In the genomic region with DNA sequence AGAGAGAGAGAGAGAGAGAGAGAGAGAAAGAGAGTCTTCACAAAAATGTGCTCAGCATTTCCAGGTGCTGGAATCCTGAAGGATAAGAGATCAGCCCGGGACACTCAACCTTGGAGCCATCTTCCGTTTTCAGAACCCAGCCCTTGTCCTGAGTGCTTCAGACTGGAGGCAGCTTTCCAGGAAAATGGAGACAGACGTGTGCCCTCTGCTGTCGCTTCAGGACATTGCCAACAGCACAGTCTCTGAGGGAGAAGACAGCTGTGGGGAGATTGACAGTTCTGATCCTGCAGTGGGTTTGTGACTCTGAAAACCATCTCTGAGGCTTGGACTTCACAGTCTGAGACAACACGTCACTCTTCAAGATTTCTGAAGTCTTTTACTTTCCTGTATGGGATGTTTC, we compare ENCODE assay signal across 39 mouse cellular contexts. TPM values are rescaled to one million over a fixed set of nuclear protein-coding genes. Genes with fewer than 3 reads are reported as not detected.
"Had no signal": no experiment of that assay in that cellular context is flagged by ENCODE, and none has a peak within 500 bp of the region (broad histone marks: within the 10 kb centered on the region; RNA-seq: fewer than 3 reads in every experiment).

No protein-coding gene starts in this region.

- H3K27me3 ChIP-seq: heart, embryonic 13.5 days; heart, embryonic 15.5 days; hindbrain, embryonic 12.5 days; intestine, embryonic 15.5 days; limb, embryonic 12.5 days; liver, embryonic 13.5 days; liver, embryonic 15.5 days had no signal

- H3K36me3 ChIP-seq: heart, embryonic 13.5 days; heart, embryonic 15.5 days; hindbrain, embryonic 10.5 days; hindbrain, embryonic 12.5 days; intestine, embryonic 15.5 days; limb, embryonic 10.5 days; limb, embryonic 12.5 days; liver, embryonic 13.5 days; liver, embryonic 15.5 days had no signal

- DNase-seq: gastrocnemius, postnatal 14 days; gastrocnemius, postnatal 36 days; heart, adult 11 months; heart, postnatal 4 days; kidney, adult 18-20 months; kidney, postnatal 10 days; kidney, postnatal 25 days; kidney, postnatal 4 days; liver; liver, embryonic 13.5 days; liver, postnatal 0 days had no signal

- H3K9me3 ChIP-seq: heart, embryonic 13.5 days; heart, embryonic 15.5 days; hindbrain, embryonic 10.5 days; hindbrain, embryonic 12.5 days; intestine, embryonic 15.5 days; limb, embryonic 10.5 days; limb, embryonic 12.5 days; liver, embryonic 13.5 days; liver, embryonic 15.5 days had no signal

- ATAC-seq: hindbrain, embryonic 16.5 days; inflammation-experienced regulatory T-cells, adult 6 months; intestine, embryonic 15.5 days; intestine, postnatal 0 days; liver, postnatal 0 days had no signal

- H3K9ac ChIP-seq: heart, embryonic 13.5 days; heart, embryonic 15.5 days; hindbrain, embryonic 12.5 days; hindbrain, embryonic 14.5 days; intestine, embryonic 15.5 days; limb, embryonic 12.5 days; liver, embryonic 13.5 days; liver, embryonic 15.5 days; liver, postnatal 0 days had no signal

- H3K4me1 ChIP-seq: heart, embryonic 13.5 days; heart, embryonic 15.5 days; hindbrain, embryonic 10.5 days; hindbrain, embryonic 12.5 days; intestine, embryonic 15.5 days; limb, embryonic 10.5 days; limb, embryonic 12.5 days; liver, embryonic 13.5 days; liver, embryonic 15.5 days had no signal

- H3K4me2 ChIP-seq: heart, embryonic 11.5 days; heart, embryonic 13.5 days; heart, embryonic 15.5 days; hindbrain, embryonic 12.5 days; hindbrain, embryonic 14.5 days; intestine, embryonic 15.5 days; limb, embryonic 12.5 days; liver, embryonic 13.5 days; liver, embryonic 15.5 days had no signal

- H3K27ac ChIP-seq: heart, embryonic 13.5 days; heart, embryonic 15.5 days; hindbrain, embryonic 10.5 days; hindbrain, embryonic 12.5 days; hindbrain, embryonic 14.5 days; intestine, embryonic 15.5 days; layer of hippocampus, adult 2 months; left cerebral cortex, adult 2 months; limb, embryonic 10.5 days; limb, embryonic 12.5 days; liver, embryonic 13.5 days; liver, embryonic 15.5 days had no signal

- H3K4me3 ChIP-seq: heart, embryonic 13.5 days; heart, embryonic 15.5 days; hindbrain, embryonic 10.5 days; hindbrain, embryonic 12.5 days; intestine, embryonic 15.5 days; layer of hippocampus, adult 2 months; left cerebral cortex, adult 2 months; limb, embryonic 10.5 days; limb, embryonic 12.5 days; liver, embryonic 13.5 days; liver, embryonic 15.5 days had no signal

RNA-seq across cellular contexts. Expression of a gene that starts 26.8 kb away (rescaled TPM):
- total RNA-seq: gastrocnemius, adult 18-20 months; gastrocnemius, adult 8-10 months; gastrocnemius, postnatal 14 days; gastrocnemius, postnatal 36 days; heart, adult 8-10 months; heart, postnatal 25 days; heart, postnatal 4 days; layer of hippocampus, adult 2 months; layer of hippocampus, postnatal 10 days; layer of hippocampus, postnatal 25 days; left cerebral cortex, adult 2 months; left cerebral cortex, postnatal 14 days; left cerebral cortex, postnatal 36 days had no signal
- polyA plus RNA-seq: gonadal fat pad, adult 2 months; heart, embryonic 11.5 days; heart, embryonic 13.5 days; heart, embryonic 15.5 days; heart, postnatal 0 days; hindbrain, embryonic 14.5 days; hindbrain, embryonic 16.5 days; inflammation-experienced regulatory T-cells, adult 6 months; intestine, embryonic 15.5 days; intestine, postnatal 0 days; kidney, embryonic 14.5 days; kidney, embryonic 16.5 days; liver, embryonic 13.5 days; liver, embryonic 15.5 days; liver, postnatal 0 days had no signal

RNA-seq across cellular contexts. Expression of a gene that starts 53.7 kb away (rescaled TPM):
- total RNA-seq: gastrocnemius, adult 18-20 months; gastrocnemius, adult 8-10 months; gastrocnemius, postnatal 14 days; gastrocnemius, postnatal 36 days; heart, postnatal 25 days; layer of hippocampus, adult 2 months; left cerebral cortex, postnatal 36 days had no signal
- polyA plus RNA-seq: heart, embryonic 11.5 days; heart, embryonic 13.5 days; heart, embryonic 15.5 days; hindbrain, embryonic 10.5 days; hindbrain, embryonic 12.5 days; inflammation-experienced regulatory T-cells, adult 6 months; intestine, embryonic 15.5 days; intestine, postnatal 0 days; kidney, embryonic 14.5 days; kidney, embryonic 16.5 days; limb, embryonic 10.5 days; limb, embryonic 12.5 days; limb, embryonic 14.5 days had no signal
